Mouse (Mus musculus): ENCODE measurements around the gene Cuzd1. TPM values are rescaled to one million over a fixed set of nuclear protein-coding genes. Genes with fewer than 3 reads are reported as not detected.

Gene Cuzd1
- not detected in 2 replicates for total RNA-seq (2021)
- long read RNA-seq, experiment 1, result 0 reads
- long read RNA-seq, experiment 2, result 0 reads

DNA sequence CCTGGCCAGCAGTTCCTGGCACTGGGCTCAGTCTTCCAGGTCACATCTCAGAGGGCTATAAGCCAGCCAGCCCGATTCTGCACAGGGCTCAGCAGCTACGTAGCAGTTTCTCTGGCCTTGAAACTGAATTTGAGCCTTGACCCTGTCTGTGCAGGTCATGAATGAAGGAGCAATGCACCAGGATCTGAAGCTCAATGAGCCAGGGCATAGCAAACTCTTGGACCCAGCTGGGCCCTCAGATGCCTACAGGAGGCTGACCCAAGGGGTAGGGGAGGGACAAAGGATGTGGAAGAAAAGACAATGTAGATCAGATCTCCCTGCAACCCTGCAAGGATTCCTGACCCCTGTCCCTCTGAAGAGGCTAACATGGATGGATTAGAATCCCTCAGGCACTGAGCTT is at the start of gene Cuzd1:
Gene Cuzd1, minus strand, starts transcription at position 101 of the 400 bp plus-strand sequence.
- peak; percentile 42 for DNase-seq

DNA sequence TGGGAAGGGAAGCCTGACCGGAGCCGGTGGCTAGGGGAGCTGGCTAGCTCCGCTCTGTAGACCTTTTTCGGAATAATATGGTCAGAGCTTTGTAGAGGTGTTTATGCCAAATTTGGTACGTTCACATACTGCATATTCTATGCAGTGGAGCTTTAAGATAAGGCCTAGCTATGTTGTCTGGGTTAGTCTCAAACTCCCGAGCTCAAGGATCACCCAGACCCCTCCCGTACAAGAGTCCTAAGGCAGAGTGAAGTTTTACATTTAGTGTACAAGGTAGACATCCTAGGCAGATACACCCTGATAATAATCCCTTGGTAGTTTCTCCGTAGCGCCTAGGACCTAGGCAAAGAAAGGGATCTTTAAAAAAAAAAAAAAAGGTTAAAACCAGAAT is 49.4 kb upstream of the Cuzd1 start:
- no peak for DNase-seq

DNA sequence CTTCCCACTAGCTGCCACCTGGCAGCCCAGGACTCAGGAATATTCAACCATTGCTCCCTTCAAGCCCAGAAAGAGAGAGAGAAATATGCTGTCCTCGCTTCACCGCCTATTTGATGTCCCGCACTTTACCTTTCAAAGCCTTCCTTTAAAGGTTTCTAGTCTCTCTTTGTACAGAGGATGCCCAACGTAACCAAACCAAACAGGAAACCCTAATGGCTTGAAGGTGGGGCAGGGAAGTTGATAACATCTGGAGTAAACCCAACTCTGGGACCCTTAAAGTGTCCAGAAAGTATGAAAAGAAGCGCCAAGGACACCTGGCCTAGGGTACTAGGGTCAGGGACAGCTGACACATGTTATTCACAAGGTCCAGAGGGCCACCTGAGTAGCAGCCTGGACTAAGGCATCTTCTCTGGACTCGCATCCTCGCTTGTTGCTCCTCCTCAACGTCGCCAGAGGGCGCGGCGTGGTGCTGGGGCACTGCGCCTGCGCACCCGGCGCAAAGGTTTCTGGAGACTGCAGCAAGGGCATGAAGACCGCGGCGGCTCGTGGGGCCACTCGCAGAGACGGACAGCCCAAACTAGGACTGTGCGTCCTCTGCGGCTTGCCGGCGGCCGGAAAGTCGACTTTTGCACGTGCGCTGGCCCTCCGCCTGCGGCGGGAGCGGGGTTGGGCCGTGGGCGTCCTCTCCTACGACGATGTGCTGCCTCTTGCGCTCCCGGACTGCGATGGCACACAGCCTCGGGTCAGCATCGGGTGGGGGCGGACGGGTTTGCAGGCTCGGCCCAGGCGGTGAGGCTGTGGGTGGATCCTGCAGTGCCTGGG is 48.8 kb upstream of the Cuzd1 start, which contains the start of gene Pstk:
Gene Pstk, plus strand, starts transcription at position 494 of the 822 bp plus-strand sequence.
- peak; percentile 93 for DNase-seq

DNA sequence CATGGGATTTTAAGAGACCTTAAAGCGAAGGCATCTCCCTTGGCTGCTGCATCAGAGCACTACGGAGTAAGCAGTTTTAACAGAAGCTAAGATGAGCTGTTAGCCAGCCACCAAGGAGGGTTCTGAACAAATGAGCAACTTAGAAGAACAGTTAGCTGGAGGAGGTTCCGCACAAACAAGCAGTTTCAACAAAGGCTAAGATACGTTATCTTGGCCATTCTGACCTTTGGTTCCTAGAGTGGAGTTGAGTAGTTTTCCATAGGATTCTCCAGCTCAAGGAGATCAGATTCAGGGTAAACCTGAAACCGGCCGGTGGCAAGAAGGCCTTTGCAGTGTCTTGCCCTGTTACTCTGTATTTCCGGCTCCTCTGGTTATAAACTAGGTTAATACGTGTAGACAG is 42.0 kb upstream of the Cuzd1 start:
- no peak for DNase-seq

DNA sequence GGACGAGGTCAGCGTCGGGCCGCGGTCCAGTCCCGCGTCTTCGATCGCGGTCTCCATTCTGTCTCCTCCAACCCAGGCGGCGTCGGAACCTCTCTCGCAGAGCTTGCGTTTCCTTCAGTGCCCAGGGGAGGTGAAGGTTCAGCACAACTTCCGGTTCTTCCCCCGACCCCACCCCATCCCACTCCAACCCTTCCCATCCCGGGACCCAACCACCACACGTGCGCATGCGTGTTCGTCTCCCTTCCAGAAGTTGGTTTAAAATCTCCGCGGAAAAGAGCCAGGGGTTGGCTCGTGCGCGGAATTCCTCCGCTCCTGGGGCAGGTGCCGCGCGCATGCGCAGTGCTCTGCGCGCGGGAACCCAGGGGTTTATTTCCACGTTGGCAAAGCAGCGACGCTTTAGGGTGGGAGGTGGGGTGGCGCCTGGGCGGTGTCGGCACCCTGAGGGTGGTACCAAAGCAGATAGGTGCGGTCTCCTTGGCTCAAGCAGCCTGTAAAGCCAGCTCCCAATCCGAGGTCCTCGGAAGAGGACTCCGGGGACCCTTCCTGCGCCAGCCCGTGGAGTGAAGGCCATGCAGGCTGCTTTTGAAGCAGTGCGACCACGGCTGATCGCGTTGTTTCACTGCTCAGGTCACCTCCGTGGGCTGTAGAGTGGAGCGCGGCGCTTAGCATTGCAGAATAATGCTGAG is 40.7 kb upstream of the Cuzd1 start, which contains the start of gene 2310057M21Rik:
Gene 2310057M21Rik, minus strand, starts transcription at position 145 of the 686 bp plus-strand sequence.
- DNase-seq, result peak; percentile 98

DNA sequence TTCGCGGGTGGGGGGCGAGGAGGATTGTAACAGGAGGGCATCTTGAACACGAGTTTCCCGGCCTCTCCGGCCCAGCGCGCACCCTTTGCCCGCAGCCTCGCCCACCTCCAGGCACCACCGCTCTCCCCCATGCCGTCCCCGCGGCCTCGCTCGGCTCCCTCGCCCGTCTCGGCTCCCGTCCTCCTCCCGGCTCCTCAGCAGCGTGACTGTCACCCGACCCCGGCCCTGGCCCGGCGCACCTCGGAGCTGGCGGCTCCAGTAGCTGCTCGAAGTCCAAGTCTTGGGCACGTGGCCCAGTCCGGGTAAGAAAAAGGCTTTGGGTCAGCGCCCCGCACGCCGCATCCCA is 40.1 kb upstream of the Cuzd1 start:
- DNase-seq, result no peak

DNA sequence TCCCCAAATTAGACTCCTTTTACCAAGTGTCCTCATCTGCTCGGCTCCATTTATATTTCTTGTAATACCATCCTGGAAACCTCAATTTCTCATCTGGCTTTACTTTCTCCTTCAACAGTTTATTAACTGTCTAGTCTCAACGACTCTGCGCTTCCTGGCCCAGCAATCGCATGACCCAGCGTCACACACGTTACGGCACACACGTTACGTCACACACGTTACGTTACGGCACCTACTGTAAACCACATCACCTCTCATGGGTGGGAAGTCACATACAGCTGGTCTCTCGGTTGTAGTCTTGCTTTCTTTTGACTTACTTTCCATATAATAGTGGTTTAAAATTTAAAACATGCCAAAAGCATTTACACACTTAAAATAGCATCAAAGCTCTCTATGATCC is 34.0 kb upstream of the Cuzd1 start:
- DNase-seq, result no peak

DNA sequence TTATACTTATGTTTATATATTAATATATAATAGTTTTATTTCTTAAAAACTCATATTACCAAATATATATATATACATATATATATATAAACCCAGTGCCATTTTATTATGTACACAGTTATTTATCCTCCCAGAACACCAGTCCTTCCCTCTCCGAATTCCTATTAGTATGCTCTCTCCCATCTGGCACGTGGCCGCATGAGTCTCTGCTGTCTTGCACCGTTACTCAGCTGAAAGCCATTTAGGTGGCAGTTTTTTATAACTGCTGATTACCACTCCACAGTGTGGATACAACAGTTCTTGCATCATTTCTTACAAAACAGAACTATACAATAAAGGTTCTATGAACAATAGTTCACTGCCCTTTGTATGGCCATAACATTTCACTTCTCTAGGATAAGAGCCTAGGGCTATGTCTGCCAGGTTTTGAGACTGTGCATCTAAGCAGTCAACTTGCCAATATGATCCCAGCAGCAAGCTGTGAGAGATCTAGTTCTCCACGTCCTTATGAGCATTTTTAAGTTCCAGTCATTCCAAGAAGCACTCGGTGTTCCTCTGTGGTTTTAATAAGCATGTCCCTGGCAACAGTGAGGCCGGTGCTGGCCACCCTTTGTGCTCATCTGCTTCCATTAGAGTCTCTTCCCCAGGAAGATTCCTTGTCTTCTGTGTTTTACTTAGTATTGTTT is 23.9 kb upstream of the Cuzd1 start:
- DNase-seq, result no peak

DNA sequence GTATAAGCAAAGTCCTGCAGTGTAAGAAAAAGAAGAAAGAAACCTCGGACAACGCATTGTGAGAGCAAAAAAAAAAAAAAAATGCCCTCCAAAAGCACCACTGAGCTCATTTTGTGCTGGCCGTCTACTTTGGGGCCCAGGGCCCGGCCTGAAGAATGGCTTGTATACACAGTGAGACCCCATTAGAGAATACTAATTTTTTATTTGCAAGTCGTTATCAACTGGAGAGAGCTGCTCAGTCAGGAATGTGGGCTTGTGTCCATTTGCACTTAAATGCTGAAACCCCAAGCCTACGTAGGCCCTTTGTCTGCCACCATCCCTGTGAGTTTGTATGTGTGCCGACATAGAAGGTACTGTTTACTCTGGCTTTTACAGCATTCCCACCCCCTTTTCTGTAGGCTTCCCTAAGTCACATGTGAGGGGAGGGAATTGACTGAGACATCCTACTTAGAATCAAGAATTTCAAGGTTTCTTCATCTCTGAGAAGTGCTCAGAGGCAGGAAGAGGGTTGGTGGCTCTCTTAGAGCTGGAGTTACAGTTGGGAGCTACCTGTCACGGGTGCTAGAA is 15.5 kb upstream of the Cuzd1 start:
- DNase-seq, result no peak

DNA sequence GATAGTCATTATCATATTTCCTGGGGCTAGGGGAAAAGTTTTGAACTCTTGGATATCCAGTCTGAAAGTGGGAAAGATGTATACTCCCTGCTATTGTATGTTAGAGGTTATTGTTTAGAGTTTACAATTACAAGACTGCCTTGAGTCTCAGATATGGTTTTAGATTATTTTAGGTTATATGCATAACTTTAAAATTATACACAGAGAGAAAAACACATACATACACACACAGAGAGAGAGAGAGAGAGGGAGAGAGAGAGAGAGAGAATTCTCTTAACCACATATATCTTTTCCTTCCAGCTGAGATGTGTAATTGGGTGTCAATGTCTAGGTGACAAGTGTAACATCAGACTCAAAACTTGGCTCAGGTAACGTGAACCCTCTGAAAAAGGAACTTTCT is 11.5 kb upstream of the Cuzd1 start, which contains the start of gene Fam24a:
Gene Fam24a, plus strand, starts transcription at position 301 of the 400 bp plus-strand sequence.
- no peak for DNase-seq

DNA sequence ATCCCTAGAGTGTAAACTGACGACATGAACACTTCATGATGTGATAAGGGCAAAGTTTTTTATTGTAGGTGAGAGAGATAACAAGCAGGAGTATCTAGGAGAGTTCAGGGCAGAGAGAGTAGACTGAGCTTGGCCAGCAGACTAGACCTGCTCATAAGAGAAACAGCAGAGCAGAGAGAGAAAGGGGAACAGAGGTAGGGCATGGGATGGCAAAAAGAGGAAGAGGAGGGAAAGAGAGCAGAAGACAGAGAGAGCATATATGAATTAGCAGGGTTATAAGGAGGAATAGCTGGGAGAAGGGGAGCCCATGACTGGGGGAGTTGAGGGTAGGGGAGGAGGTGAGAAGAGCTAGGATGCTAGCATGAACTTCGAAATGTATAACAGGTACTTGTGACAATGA is 9.6 kb upstream of the Cuzd1 start:
- no peak for DNase-seq

DNA sequence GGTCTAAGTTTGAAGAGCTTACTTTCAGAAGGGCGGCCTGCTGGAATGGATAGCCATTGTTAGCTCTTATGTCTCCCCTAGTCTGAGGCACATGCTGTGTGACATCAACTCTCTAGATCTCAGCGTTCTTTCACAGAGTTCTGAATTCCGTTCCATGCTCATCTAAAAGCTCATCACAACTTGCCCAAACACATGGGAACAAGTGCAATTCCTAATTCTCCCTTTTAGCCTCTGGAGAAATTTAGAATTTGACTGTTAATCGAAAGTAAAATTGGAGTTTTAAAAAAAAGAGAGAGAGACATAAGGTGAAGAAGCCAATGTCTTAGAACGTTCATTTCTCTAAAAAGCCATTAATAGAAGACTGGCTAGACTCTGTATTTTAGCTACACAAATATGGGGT is 7.3 kb upstream of the Cuzd1 start, which contains the start of gene Fam24b:
Gene Fam24b, minus strand, starts transcription at position 101 of the 400 bp plus-strand sequence.
- DNase-seq, result no peak

DNA sequence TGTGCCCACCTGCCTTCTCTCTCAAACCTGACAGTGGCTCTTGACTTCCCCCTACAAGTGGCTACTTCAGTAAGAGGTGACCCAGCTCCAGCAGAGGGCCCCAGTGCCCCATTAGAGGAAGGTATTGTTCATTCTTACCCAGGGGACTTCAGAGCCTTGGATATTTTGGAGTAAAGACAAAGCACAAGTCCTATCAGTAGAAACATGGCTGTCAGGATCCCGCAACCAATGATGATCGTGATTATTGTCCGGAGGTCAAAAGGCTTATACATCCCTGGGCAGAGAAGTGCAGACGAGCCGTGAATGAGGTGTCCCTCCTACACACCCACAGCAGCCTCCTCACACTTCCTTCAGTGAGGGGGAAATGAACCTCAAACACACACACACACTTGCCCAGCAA is 5.0 kb upstream of the Cuzd1 start:
- no peak for DNase-seq

DNA sequence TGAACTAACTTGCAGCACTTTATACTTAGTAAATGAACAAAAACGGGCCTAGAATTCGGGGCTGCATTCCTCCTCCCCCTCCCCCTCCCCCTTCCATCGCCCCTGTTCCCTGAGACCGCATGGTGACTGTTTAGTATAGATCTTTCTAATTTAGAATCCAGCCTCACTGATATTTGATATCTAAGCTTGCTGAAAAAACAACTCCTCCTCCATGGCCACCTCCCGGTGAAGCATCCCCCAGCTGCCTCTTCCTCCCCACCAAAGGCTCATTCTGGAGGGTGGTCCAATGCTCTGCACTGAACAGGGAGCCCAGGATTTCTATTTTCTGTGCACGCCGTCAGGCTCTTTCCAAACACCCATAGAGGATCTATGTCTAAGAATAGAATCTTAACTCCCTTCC is 3.8 kb downstream of the Cuzd1 start:
- no peak for DNase-seq

DNA sequence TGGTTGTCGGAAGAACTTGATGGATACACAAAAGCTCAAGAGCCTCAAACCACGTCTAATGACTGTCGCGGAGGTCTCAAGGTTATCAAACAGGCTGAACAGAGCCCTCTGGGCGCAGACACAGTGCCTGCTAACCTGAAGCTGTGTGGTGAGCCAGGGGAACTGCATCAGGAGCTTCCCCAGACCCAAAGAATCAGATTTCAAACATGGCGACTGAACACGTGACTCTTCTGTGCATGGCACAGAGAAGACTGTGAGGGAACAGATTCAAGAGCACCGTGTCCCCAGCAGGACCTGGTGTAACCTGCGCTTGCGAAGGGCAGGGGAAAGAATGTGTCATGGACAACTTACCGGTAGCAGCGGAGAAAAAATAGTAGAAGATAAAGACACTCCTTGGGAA is 4.5 kb downstream of the Cuzd1 start:
- DNase-seq, result no peak

DNA sequence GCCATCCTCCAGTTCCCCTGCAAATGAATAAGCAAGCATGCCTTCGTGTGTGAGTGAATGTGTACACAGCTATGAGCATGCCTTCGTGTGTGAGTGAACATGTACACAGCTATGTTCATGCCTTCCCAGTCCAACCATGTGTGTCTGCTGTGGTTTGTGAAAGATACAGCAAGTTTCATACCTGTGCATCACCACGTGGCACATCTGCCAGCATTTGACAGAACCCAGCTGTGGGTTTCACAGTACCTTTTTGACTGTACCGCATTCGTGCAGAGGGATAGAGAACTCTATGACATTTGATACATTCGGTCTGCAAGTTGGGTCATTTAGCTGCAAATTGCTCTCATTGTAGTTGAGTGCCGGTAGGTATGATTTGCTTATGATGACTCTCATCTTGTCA is 7.6 kb downstream of the Cuzd1 start:
- DNase-seq, result no peak

DNA sequence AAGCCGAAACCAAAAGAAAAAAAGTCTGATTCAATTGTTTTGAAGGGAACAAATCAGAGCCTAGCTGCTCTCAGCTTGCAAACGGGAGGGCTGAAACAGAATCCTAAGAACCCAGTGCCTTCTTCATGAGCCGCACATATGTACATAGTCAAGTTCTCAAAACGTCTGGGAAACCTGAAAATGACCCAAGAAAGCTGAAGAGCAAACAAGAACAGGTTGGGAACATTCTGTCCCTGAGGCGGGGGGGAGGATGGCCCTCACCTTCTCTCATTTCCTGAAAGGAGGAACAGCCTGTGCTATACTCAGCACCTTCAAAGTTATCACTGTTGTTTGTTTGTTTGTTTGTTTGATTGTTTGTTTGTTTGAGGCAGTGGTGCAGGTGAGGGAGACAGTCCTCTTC is 15.4 kb downstream of the Cuzd1 start:
- no peak for DNase-seq

DNA sequence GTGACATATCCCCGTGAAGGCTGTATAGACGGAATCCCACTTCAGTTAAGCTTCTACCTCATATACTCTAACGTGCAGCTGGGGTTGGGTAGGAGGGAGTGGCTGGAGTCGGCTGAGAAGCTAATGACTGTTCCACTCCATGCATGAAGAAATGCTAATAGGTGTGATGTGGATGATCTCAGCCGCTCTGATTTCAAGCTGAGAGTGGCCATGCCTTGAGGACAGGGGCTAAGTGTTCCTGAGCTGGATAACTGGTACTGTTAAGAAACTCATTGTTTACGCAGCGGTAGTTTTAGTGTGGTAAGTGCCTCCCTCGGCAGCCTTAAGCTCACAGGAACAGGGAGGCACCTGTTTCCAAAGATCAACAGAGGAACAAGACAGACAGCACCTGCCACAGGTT is 18.8 kb downstream of the Cuzd1 start:
- DNase-seq, result no peak

DNA sequence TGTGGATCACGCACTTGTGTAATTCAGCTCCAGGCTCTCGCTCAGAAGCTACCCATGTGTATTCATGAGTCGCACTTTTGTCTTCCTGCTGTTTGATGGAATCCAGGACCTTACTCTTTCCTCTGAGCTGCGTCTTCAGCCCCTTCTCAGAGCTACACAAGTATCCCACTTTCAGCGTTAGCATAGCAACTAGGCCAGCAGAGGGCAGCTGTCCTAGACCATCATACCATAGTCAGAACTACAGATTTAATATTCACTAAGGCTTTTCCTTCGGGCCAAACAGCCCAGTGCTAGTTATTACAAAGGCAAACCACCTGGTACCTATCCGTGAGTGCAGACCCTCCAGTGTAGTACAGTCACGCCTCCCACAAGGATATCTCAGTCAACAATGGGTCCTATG is 24.9 kb downstream of the Cuzd1 start:
- no peak for DNase-seq

DNA sequence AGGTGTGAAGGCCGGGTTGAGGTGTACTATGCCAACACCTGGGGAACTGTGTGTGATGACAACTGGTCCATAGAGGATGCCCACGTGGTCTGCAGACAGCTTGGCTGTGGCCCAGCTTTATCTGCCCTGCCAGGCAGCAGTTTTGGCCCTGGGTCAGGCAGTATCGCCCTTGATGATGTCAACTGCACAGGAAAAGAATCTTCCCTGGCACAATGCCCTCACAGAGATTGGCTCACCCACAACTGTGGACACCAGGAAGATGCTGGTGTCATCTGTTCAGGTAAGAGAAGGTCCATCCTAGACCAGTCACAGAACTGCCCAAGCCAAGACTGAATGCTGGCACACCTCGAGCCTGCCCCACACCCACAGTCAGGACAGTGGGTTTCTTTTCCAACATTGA is 56.2 kb downstream of the Cuzd1 start:
- no peak for DNase-seq

DNA sequence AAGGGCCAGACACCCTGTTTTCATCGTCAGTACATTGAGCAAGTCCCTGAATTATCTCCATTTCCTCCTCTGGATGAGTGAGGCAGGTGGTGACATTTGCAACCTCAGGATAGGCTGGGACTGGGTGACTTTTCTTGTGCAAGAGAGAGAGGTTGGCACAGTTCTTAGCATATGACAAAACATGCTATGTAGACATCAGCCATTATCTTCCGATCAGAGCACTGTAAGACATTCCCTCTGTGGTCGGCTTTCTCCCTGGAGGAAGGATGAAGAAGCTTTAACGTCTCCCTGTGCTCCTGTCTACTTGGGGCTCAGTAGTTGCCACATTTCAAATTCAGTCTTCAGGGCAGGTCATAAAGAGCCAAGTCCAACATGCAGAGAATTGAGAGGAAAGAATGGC is 57.8 kb downstream of the Cuzd1 start:
- no peak for DNase-seq

DNA sequence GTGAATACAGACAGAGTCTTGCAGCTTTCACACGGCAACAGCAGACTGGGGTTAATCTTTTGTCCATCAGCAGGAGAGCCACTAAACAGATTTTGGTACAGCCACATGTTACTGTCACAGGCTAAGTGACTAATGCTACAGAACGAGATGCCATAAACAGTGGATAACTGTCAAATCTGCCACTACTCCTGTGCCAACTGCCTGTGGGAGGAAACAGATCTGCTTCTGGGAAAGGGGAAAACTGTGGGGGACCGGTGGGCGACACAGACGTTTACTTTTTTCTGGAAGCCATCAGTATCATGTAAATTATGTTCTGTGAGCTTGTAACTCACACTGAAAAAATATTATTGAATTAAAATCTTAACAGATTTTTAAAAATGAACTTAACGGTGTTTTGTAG is 61.1 kb downstream of the Cuzd1 start:
- no peak for DNase-seq

All from adrenal gland, postnatal 14 days (tissue).